Mouse (Mus musculus): Measurements from ENCODE around the gene Sigmar1. TPM values are rescaled to one million over a fixed set of nuclear protein-coding genes. Genes with fewer than 3 reads are reported as not detected.

Sigmar1 gene
- polyA plus RNA-seq (2017; shearing (Covaris generic)), result 10 to 100 TPM; 41.9 to 54.8 TPM

DNA sequence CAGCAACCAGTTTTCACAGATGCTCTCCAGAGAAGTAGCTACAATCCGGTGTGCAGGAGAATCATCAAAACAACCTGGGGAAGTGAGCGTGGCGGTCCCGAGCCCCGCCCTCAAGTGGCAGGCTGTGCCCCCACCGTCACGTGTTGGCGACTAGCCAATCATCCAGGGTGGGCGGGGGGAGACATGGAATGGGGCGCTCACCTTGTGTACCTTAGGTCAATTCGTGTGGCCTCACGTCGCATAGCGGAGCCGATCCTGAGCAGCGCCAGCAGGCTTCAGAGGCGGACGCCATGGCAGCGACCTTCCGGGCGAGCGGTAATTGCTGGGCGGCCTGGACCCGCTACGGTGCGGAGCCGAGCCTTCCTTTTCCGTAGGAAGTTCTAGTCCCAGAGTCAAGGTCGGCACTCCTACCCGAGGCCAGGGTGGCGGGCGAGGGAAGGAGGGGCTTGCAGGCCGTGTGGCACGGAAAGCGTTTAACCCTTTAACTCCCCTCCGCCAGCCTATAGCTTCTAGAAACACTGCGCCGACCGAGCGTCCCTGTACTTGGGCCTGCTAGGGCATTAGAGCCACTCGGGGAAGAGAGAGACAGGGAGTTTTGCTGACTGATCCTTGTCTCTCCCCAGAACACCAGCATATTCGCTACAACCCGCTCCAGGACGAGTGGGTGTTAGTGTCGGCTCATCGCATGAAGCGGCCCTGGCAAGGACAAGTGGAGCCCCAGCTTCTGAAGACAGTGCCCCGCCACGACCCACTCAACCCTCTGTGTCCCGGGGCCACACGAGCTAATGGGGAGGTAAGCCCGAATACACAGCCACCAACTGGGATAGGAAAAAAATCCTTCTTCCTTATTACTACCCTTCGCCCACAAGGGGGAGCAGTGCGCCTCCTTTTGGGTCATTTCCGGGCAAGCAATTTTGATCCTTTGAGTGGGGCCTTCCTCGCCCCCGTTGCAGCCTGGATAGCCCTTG is at the start of gene Sigmar1:
Gene Sigmar1, minus strand, starts transcription at position 820 of the 968 bp plus-strand sequence.

DNA sequence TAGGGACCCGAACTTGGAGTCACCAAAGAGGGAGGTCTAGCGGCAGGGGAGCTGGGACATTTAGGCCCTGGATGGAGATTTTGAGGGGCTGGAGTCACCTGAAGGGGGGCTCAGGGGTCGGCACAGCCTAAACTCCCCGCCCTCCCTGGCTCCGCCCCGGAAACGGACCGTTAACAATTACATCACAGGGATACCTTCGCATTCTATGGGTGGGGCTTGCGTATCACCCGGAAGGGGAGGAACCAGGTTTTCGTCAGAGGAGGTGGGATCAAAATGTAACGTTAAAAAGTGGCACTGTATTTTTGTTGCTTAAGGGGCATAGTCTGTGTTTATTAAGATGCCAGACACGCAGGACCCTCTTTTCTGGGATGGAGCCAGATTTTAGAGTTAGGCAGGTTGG is 18.0 kb upstream of the Sigmar1 start, which contains the start of gene Ccl27a:
Gene Ccl27a, minus strand, starts transcription at position 246 of the 400 bp plus-strand sequence.

DNA sequence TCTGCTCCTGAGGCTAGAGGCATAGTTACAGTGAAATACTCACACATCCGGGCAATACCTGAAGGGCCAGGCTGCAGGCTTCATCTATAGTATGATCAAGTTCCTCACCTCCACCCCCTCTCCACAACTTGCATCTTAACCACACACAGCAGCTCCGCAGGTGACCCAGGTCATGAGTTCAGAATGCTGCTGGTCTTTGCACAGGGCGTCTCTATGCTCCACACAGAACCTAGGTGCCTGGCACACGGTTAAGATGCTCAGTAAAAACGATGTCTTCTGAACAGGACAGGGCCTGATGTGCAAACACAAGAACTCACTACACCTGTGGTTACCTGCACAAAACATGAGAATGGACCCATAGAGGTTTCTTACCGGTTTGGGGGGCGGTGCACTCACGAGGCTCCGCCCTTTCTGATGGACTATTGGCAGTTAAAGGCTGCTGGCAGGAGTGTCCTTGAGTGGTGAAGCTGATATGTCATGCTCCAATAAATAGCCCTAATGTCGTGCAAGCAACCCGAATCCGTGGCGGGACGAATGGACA is 1.1 kb downstream of the Sigmar1 start, which contains the start of gene Galt:
Gene Galt, plus strand, starts transcription at position 432 of the 541 bp plus-strand sequence.

DNA sequence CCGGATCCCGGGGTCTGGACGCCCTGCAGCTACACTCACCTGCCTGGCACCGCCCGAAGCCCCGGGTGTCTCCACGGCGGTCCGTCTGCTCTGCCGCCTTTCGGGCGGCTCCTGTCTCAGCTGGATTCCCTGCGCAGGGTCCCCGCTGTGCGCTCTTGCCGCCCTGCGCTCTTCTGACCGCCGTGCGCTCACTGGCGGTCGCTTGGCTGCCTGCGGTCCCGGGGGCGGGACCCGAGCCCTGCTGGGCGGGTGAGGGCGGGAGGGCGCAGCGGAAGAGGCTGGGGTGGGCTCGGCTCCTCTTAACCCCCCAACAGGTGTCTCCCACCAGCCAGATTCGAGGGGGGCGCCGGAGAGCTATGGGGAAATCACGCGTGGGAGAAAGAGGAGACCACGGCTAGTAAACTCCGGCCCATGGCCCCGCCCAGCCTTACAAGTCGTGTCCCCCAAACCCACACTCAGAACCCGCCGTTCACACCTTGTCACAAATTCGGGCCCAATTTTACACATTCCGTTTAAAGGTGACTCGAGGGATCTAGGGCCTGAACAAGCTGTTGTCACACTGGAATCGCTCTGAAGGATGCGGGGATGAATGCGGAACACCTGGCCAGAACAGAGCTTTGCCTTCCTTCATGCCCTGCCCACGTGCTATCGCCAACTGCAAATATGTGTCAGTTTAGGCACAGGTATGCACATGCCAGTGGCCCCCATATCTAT is 24.7 kb downstream of the Sigmar1 start, which contains the start of gene Arid3c:
Gene Arid3c, minus strand, starts transcription at position 91 of the 714 bp plus-strand sequence.

DNA sequence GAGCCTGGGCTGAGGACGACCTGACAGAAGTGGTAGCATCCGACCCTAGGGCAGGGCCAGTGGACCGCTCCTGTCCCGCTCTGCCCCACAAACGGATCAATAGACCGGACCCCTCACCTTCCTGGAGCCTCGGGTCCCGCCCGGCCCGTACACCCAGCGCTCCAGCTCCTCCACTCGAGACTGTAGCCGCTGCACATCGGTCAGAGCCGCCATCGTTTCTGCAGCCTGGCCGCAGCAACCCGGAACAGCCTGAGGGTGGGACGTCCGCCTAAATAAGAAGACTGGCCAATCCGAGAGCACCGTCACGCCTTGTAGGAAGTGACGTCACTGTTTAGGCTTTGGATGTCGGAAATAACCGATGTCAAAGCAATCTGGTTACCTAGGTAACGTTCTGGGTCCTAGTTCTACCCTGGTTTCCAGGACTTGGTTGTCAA is 33.0 kb downstream of the Sigmar1 start, which contains the start of gene Dctn3:
Gene Dctn3, minus strand, starts transcription at position 253 of the 434 bp plus-strand sequence.

DNA sequence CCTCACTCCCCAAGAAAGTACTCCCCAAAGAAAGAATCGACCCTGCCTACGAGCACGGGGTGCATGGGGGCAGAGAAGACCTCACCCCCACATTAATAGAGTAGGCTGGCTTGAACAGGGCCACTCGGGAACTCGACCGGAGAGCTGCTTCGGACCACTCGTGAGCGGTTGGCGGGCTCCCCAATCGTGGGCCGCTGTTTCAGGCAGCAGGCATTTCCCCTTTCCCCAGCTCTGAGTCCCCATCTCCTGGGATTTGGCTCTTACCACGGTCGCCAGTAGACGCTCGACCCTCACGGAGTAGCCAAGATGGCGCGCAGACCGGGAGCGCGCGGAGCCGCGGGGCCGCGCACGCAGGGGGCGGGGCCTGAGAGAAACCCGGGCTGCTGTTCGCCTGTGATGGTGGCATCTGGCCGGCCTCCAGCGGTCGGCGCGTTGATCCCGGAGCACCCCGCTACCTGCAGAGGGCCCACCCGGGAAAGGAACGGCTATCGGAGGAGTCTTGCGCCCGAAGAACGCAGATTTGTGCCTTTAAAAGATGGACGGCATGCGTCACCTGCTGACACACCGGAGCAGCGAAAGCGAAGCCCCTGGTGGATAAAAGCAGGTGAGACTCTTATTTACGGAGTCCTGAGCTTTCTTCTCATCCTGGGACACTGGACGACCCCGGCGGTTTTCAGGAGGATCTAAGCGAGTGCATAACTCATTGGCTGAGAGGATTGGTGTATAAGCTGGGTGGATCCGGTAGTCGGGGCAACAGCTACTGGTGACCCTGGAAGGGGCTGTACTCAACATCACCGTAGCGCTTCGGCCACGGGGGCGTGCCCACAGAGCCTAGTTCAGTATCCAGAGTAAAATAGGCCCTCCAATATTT is 42.5 kb downstream of the Sigmar1 start, which contains the start of gene Rpp25l:
Gene Rpp25l, minus strand, starts transcription at position 338 of the 871 bp plus-strand sequence.

DNA sequence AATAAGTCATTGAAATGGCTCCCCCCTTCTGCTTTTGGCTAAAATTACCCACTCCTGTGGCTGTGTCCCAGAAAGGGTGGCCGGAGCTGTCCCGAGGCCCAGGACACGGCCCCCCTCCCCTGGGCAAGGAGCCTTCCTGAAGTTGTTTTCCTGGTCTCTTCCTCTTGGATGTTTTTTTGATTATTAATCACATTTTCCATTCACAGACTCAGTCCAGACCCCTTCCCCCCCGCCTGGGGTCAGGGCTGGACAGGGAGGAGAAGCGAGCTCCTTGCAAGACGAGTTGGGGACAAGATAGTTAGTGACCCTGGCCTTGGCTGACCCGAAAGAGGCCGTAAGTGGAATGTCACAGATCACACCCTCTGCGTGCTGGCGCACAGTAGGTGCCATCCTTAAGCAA is 56.2 kb downstream of the Sigmar1 start, which contains the start of gene Il11ra1:
Gene Il11ra1, plus strand, starts transcription at position 207 of the 400 bp plus-strand sequence.

DNA sequence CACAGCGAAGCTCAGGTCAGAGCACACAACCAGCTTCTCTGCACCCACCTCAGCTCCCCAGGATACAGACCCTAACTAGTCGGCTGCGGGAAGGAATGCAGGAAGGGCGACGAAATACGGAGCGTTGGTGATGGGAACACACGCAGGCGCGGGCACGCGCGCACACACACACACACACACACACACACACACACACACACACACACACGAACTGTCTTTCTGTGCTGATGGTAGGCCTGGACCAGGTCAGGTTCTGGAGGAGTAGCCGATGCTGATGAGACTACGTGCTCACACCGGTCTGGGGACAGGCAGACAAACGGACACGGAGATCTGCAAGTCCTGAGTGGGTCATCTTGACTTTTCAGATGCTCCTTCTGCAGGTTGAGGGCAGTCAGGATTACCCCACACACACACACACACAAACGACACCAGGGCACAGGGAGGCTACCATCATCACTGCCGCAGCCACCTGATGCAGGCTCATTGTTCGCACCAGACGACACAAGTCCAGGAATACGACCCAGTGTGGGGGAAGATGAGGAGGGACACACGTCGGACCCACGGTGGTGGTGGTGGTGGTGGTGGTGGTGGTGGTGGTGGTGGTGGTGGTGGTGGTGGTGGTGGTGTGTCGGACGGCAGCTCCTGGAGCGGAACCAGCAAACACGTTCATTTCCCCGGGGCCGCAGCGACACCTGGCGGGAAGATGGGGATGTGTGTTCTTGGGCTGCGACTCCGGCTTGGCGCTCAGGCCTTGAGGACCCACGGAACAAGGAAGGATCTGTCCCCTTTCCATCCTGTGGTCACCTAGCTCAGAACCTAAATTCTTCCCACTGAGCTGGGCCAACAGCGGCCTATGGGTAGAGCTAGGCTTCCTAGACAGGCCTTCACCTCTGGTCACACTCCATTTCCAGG is 58.8 kb downstream of the Sigmar1 start, which contains the start of gene Cntfr:
Gene Cntfr, minus strand, starts transcription at position 160 of the 912 bp plus-strand sequence.

Other genes starting within 250 kb of the Sigmar1 start
- not detected for gene 1110017D15Rik, start 238.8 kb downstream of the Sigmar1 start, polyA plus RNA-seq (2017; shearing (Covaris generic))
- gene Fam219a, start 186.6 kb downstream of the Sigmar1 start, polyA plus RNA-seq (2017; shearing (Covaris generic)), result 1 to 10 TPM; 1.7 to 4.3 TPM
- 1 to 10 TPM in 1 of 2 experiments, not detected in 1; 1.4 TPM for gene Dnaic1, start 186.4 kb downstream of the Sigmar1 start, polyA plus RNA-seq (2017; shearing (Covaris generic))
- gene Enho, start 115.8 kb downstream of the Sigmar1 start, polyA plus RNA-seq (2017; shearing (Covaris generic)), result 1 to 10 TPM in 1 of 2 experiments, not detected in 1; 1.6 TPM
- under 1 TPM; 0.31 to 0.72 TPM for gene Cntfr, start 59.1 kb downstream of the Sigmar1 start, polyA plus RNA-seq (2017; shearing (Covaris generic))
- 10 to 100 TPM; 11.9 to 13.2 TPM for gene Il11ra1, start 56.2 kb downstream of the Sigmar1 start, polyA plus RNA-seq (2017; shearing (Covaris generic))
- gene Rpp25l, start 42.6 kb downstream of the Sigmar1 start, polyA plus RNA-seq (2017; shearing (Covaris generic)), result 10 to 100 TPM; 36.8 to 37.6 TPM
- gene Dctn3, start 33.0 kb downstream of the Sigmar1 start, polyA plus RNA-seq (2017; shearing (Covaris generic)), result 100 to 1,000 TPM; 110 to 129 TPM
- gene Arid3c, start 25.0 kb downstream of the Sigmar1 start, polyA plus RNA-seq (2017; shearing (Covaris generic)), result not detected
- gene Galt, start 929 bp downstream of the Sigmar1 start, polyA plus RNA-seq (2017; shearing (Covaris generic)), result 10 to 100 TPM; 63.9 to 77.7 TPM
- 1 to 10 TPM; 4.2 to 8.1 TPM for gene Ccl27a, start 18.1 kb upstream of the Sigmar1 start, polyA plus RNA-seq (2017; shearing (Covaris generic))
- gene Gm21541, start 147.5 kb upstream of the Sigmar1 start, polyA plus RNA-seq (2017; shearing (Covaris generic)), result not detected
- 1 to 10 TPM in 1 of 2 experiments, under 1 TPM in 1; 0.83 to 1.2 TPM for gene Gm20878, start 185.4 kb upstream of the Sigmar1 start, polyA plus RNA-seq (2017; shearing (Covaris generic))
- gene Fam205a4, start 209.9 kb upstream of the Sigmar1 start, polyA plus RNA-seq (2017; shearing (Covaris generic)), result under 1 TPM in 1 of 2 experiments, not detected in 1; 0.16 TPM